Mouse (Mus musculus) forebrain, embryonic 10.5 days (tissue): ENCODE data around the gene Cntn5. TPM values are rescaled to one million over a fixed set of nuclear protein-coding genes. Genes with fewer than 3 reads are reported as not detected.

Experiments
- DNase-seq: peaks from one replicate; pipeline ENCODE4 v3.0.0-alpha.2; 2017; ENCODE audit warnings: low spot score; ENCODE audit errors: extremely low spot score
- H3K27ac ChIP-seq: fragments of 300-500 bp; sonication (generic); 2 replicates; pipeline ENCODE4 v1.5.1; 2016; ENCODE audit warnings: mild to moderate bottlenecking
- H3K27me3 ChIP-seq: fragments of 300-500 bp; sonication (generic); 2 replicates; pipeline ENCODE4 v1.6.1; 2016; ENCODE audit warnings: mild to moderate bottlenecking; ENCODE audit not compliant: poor library complexity, severe bottlenecking
- H3K36me3 ChIP-seq: fragments of 300-500 bp; sonication (generic); replicated peaks from 2 replicates; pipeline ENCODE4 v1.6.1; 2016; ENCODE audit warnings: mild to moderate bottlenecking, moderate library complexity
- H3K4me1 ChIP-seq: fragments of 300-500 bp; sonication (generic); 2 replicates; pipeline ENCODE4 v1.6.1; 2016
- H3K4me3 ChIP-seq: fragments of 300-500 bp; sonication (generic); 2 replicates; pipeline ENCODE4 v1.5.1; 2016; ENCODE audit warnings: mild to moderate bottlenecking, moderate library complexity
- H3K9me3 ChIP-seq: fragments of 300-500 bp; sonication (generic); 2 replicates; pipeline ENCODE4 v1.6.1; 2016; ENCODE audit warnings: mild to moderate bottlenecking, moderate library complexity
- WGBS: fragments of 180-500 bp; shearing (Covaris S2); methylation state at CpG from one replicate; pipeline ENCODE4 v1.1.7; 2016; 5-methylcytosine and 5-hydroxymethylcytosine counted together
- polyA plus RNA-seq: library from polyadenylated mRNA; unstranded; fragments of >200 nt; fragmentation: Nextera tagmentation; extraction: Ambion mirVana; gene quantifications from 2 replicates; pipeline ENCODE4 v1.2.1, GENCODE M21; 2016

Gene Cntn5
- polyA plus RNA-seq, 1 experiment from 2014 or later, result 0.89 TPM

DNA sequence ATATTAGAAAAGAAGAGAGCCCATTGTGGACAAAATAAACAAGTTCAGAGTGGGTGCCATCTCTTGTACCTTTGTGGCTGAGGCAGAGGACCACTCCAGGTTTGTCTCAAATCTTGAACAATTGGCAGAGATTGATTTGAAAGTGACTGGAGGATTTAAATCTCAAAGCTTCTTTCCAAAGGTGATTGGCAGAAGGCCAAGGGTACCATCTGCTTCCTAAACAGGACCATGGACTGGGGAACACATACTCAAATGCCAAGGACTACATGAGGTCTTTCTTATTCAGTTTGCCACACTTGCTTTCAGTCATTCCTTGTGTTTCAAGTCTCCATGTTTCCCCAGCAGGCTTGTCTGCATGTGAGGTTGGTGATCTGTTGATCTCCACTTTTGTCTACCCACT lies 528.3 kb downstream of the Cntn5 start:
- no peak for DNase-seq
- Histone ChIP-seq H3K4me3 (no peak overlapping the region), H3K36me3 (no peaks in the 10 kb centered on the region), H3K4me1 (no peaks in the 10 kb centered on the region), H3K27ac (no peak overlapping the region), H3K9me3 (peaks cover 10% of the 10 kb centered on the region; the same call in 1 of the 2 replicates), H3K27me3 (no peaks in the 10 kb centered on the region)

DNA sequence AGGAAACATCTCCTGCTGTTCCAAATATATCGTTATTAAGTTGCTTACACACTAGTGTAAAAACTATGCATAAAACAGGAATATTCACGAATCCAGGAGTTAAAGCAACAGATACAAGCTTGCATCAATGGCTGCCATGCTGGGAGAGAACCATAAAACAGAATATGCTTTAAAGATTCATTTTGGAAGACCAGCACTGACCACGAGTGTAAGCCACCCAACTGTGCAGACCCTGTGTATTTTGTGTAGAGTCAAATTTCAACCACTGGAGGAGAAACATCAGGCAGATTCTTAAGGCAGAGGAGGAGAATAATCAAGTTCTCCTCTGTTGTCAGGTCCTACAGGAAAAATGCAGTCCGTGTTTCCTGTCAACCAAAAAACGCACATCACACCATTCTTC lies 535.6 kb downstream of the Cntn5 start:
- no peak overlapping the region for H3K27ac ChIP-seq
- no peaks in the 10 kb centered on the region for H3K27me3 ChIP-seq
- H3K9me3 ChIP-seq, result no peaks in the 10 kb centered on the region
- no peak for DNase-seq
- no peaks in the 10 kb centered on the region for H3K36me3 ChIP-seq
- no peak overlapping the region for H3K4me3 ChIP-seq
- no peaks in the 10 kb centered on the region for H3K4me1 ChIP-seq
- 84% methylated on average over 5 of the region's 5 CpGs for WGBS

DNA sequence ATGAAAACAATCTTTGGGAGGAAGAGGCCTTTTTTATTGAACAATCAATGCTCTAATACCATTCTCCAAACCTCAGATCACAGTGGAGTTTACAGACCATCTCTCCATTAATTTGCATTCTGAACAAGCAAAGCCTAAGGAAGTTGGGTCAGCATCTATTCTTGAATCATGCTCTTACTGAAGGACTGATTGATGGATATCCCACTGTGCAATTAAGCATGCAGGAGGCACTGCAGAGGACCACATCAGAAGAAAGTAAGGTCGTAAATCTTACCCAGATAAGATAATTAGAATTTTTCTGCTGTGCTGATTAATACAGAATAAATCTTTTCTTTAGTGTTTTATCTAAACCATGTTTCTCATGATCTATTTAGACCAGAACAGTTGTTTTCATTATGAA lies 536.2 kb downstream of the Cntn5 start:
- no peaks in the 10 kb centered on the region for H3K4me1 ChIP-seq
- no peaks in the 10 kb centered on the region for H3K9me3 ChIP-seq
- no peak overlapping the region for H3K4me3 ChIP-seq
- no peak overlapping the region for H3K27ac ChIP-seq
- 55% methylated on average over 1 of the region's 1 CpGs for WGBS
- H3K36me3 ChIP-seq, result no peaks in the 10 kb centered on the region
- H3K27me3 ChIP-seq, result no peaks in the 10 kb centered on the region
- DNase-seq, result no peak

DNA sequence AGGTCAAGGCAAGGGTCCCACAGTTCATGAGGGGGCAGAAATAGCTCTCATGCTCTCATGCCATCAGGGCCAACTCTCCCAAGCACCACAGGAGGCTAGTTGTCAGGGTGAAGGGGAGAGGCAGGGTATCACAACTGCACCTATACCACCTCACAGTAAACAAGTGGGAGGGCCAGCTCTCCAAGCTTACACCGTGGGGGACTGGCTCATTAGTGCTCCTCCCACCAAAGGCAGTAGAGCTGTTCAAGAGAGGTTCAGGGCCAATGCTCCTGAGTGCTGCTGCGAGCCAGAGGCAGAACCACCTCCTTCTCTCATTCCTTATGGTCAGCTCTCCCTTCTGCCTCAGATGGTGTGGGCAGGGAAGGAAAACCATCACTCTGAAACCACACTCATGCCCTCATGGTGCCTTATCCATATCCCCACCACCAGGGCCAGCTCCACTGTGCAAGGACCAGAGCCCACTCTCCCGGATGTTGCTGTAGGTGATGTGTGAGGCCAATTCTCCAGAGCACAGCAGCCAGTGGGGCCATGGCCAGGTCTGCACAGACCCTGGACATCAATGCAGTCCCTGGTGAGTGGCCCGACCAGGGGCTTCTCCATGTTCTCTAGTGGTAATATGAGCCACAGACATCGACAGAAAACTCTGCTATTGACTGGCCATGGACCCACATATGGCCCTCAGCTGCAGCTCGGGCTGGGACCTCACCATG lies 538.2 kb downstream of the Cntn5 start:
- no peaks in the 10 kb centered on the region for H3K36me3 ChIP-seq
- H3K27me3 ChIP-seq, result no peaks in the 10 kb centered on the region
- no peaks in the 10 kb centered on the region for H3K4me1 ChIP-seq
- no peak for DNase-seq
- no peak overlapping the region for H3K4me3 ChIP-seq
- H3K9me3 ChIP-seq, result no peaks in the 10 kb centered on the region
- WGBS, result 77% methylated on average over 6 of the region's 6 CpGs
- no peak overlapping the region for H3K27ac ChIP-seq

DNA sequence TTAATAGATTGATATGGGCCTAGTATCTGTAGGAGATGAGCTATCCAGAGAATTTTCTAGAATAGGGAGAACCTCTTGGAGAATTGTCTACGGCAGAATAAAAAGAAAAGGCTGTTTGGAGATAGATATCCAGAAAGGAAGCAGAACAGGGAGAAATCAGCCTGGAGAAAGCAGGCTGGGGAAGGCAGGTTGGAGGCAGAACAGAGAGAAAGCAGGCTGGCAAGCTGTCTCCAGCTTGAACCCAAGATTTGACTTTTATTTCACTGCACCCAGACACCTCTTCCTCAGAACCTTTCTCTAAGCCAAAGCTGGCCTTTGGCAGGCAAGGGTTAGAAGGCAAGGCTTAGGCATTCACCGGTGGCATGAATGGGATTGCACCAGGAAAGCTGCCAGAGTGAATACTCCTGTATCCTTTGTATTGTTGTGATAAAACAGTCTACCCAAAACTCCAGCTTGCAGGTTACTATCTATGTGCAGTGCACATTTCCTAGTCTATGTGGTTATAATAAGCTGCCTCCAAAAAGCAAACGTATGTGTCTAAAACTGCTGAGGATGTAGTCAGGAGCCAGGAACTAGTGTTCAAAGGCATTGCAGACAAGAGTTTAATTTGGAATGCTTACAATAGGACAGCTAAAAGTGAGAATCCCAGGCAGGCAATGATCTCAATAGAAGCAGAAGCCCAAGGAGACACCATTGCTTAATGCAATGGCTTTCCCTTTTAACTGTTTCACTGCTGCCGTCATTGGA lies 553.5 kb downstream of the Cntn5 start:
- no peaks in the 10 kb centered on the region for H3K9me3 ChIP-seq
- H3K36me3 ChIP-seq, result no peaks in the 10 kb centered on the region
- no peaks in the 10 kb centered on the region for H3K4me1 ChIP-seq
- no peaks in the 10 kb centered on the region for H3K27me3 ChIP-seq
- H3K27ac ChIP-seq, result no peak overlapping the region
- no peak overlapping the region for H3K4me3 ChIP-seq
- DNase-seq, result no peak
- 86% methylated on average over 4 of the region's 4 CpGs for WGBS

DNA sequence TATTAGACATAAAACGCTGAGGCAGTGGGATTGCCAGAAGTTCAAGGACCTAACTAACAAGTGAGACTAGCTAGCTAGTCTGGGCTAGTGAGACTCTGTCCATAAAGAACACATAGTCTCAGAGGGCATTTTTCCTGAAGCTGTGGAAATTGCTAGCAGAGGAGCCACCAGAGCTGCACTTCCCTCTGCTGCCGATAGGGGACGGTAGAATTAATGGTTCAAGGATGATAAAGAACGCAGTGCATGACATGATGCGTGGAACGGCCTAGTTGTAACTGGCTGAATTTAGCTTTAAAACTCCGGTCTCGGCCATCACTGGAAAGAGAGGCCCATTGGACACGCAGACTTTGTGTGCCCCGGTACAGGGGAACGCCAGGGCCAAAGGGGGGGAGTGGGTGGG lies 555.8 kb downstream of the Cntn5 start:
- no peak for DNase-seq
- Histone ChIP-seq H3K27me3 (no peaks in the 10 kb centered on the region), H3K4me1 (no peaks in the 10 kb centered on the region), H3K27ac (no peak overlapping the region), H3K4me3 (no peak overlapping the region), H3K9me3 (no peaks in the 10 kb centered on the region), H3K36me3 (no peaks in the 10 kb centered on the region)
- WGBS, result 89% methylated on average over 11 of the region's 11 CpGs

DNA sequence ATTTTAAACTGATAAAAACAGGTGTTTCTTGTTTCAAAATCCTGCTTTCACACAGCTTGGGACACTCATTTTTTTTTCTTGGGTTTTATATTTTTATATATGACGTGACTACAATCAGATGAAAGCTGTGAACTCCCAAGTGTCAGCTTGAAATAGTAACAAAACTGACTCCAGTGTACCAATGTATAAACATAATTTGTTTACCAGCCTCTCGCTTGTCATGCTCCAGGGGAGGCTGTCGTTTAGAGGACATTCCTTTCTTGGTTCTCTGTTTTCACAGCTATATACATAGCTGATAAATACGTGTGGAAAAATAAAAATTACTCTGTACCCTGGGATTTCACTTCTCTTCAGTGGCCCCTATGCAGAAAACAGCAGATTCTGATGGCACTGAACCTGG lies 556.4 kb downstream of the Cntn5 start:
- WGBS, result 88% methylated on average over 4 of the region's 4 CpGs
- no peak overlapping the region for H3K27ac ChIP-seq

DNA sequence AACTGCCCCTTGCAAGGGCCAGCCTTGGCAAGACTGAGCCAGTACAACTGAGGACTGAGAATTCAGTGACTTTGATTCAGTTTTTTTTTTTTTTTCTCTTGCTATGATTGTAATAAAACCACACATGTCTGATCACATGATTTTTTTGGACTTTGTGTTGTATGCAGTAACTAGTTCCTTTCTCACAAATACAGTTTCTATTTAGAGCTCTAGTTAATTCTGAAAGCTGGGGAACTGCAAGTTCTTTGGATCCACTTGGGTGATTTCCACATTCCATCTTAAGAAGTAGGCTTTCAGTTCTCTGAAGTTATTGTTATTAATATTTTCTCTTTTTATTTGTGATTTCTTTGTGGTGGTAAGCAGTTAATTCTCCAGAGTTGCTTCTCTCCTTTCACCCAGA lies 563.8 kb downstream of the Cntn5 start:
- no peaks in the 10 kb centered on the region for H3K27me3 ChIP-seq
- no peaks in the 10 kb centered on the region for H3K4me1 ChIP-seq
- no peaks in the 10 kb centered on the region for H3K9me3 ChIP-seq
- no peak overlapping the region for H3K4me3 ChIP-seq
- H3K27ac ChIP-seq, result no peak overlapping the region
- no peak for DNase-seq
- H3K36me3 ChIP-seq, result no peaks in the 10 kb centered on the region

More for the DNA sequence above, 556.4 kb downstream of the Cntn5 start:
- DNase-seq, result no peak
- Histone ChIP-seq H3K4me3 (no peak overlapping the region), H3K36me3 (no peaks in the 10 kb centered on the region), H3K9me3 (no peaks in the 10 kb centered on the region), H3K27me3 (no peaks in the 10 kb centered on the region), H3K4me1 (no peaks in the 10 kb centered on the region)

DNA sequence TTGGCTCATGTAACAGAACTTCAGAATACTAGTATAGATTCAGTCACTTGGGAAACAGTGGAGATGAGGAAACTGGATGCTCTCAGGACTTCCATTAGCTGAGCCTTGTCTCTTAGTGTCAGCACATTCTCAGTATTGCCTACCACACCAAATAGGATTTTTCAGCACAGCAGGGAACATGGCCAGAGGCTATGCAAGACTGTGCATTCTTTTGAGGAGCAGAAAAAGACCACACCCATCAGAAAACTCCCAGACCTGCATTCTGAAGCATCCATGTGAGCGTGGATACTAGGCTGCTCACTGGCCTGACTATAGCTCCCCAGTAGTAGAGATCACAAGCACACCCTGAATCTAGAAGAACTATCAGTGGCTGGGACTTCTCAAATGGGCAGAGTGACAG lies 564.9 kb downstream of the Cntn5 start:
- Histone ChIP-seq H3K4me3 (no peak overlapping the region), H3K27me3 (no peaks in the 10 kb centered on the region), H3K36me3 (no peaks in the 10 kb centered on the region), H3K4me1 (no peaks in the 10 kb centered on the region), H3K9me3 (no peaks in the 10 kb centered on the region), H3K27ac (no peak overlapping the region)
- no peak for DNase-seq
- WGBS, result 52% methylated on average over 1 of the region's 1 CpGs

DNA sequence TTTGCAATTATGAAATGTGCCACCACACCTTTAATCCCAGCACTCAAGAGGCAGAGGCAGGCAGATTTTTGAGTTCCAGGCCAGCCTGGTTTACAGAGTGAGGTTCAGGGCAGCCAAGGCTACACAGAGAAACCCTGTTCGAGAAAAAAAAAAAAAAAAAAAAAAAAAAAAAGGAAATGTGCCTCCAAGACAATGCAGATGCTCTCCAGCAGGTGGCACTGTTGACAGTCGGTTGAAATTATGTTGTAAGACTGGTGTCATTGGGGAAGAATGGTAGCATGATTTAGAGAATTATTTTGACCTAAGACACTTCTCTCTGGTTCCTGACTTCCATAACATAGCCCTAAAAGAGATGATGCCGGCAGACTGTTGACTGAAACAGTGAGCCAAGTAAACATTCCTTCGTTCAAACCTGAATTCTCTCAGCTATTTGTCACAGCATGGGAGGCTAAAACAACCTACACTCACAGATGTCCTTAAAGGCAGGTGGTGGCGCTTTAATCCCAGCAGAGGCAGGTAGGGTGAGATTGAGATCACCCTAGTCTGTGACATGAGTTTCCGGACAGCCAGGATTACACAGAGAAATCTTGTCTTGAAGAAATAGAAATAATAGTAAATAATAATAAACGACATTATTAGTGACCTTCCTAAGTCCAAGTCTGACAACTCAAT lies 579.7 kb downstream of the Cntn5 start:
- DNase-seq, result peak; percentile 31
- Histone ChIP-seq H3K36me3 (no peaks in the 10 kb centered on the region), H3K9me3 (no peaks in the 10 kb centered on the region), H3K27ac (no peak overlapping the region), H3K27me3 (no peaks in the 10 kb centered on the region), H3K4me1 (no peaks in the 10 kb centered on the region), H3K4me3 (no peak overlapping the region)
- 47% methylated on average over 7 of the region's 7 CpGs for WGBS

DNA sequence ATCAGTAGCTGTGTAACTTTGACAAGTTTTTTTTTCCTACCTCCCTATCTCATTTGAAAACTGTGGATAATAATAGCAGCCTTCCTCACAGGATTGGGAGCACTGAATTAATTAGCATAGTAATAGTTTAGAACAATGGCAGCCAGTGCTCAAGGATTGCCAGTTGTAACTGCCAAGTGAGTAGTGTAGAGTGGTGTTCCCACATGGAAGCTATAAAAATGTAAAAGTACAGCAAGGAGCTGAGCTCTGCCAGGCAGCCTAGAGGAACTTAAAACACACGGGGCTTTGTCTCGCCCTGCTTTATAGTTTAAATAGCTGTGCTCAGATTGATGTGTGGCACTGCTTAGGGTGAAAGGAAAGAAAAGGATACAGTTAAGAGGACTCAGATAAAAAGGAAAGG lies 635.2 kb downstream of the Cntn5 start:
- 21% methylated on average over 2 of the region's 2 CpGs for WGBS
- no peak overlapping the region for H3K4me3 ChIP-seq
- H3K36me3 ChIP-seq, result no peaks in the 10 kb centered on the region
- H3K4me1 ChIP-seq, result peaks cover 15% of the 10 kb centered on the region
- no peaks in the 10 kb centered on the region for H3K27me3 ChIP-seq
- H3K27ac ChIP-seq, result peak overlapping the region; percentile 62
- no peak for DNase-seq
- no peaks in the 10 kb centered on the region for H3K9me3 ChIP-seq

DNA sequence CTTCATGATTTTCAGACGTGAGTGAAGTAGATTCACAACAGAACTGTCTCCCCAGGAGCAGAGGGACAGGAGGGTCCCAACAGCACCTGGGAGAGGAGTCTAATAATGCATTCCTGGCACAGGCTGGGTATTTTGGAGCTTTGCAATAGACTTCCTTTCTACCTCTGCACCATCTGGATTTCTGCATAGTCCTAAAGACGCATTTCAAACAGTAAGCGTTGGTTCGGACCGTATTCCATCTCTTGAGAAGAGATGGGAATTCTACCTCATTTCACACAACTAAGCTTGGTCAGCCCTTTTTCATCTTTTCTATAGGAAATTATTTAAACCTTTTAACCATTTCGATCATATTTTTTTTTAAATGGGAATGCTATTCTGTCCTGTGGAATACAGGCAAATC lies 635.7 kb downstream of the Cntn5 start:
- H3K36me3 ChIP-seq, result no peaks in the 10 kb centered on the region
- WGBS, result 72% methylated on average over 6 of the region's 6 CpGs

DNA sequence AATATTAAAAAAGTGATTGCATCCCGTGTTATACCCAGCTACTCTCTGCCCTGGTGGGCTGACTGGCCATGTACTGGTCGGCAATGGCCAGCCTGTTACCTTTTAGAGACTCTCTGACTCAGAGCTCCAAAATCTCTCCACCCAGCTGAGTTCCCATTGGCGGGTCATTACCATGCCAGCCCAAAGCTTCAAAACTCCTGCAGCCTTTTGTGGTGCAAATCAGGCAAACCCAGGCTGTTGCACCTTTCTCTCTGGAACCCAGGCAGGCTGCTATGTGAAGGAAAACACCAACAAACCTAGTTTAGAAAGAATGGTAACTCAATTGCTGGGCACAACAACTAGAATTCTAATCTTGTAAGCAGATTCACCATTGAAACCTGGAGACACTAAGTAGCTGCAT lies 639.0 kb downstream of the Cntn5 start:
- 44% methylated on average over 3 of the region's 3 CpGs for WGBS
- H3K4me3 ChIP-seq, result no peak overlapping the region
- H3K27me3 ChIP-seq, result no peaks in the 10 kb centered on the region
- no peak overlapping the region for H3K27ac ChIP-seq
- no peaks in the 10 kb centered on the region for H3K9me3 ChIP-seq
- H3K4me1 ChIP-seq, result peaks cover 15% of the 10 kb centered on the region
- no peak for DNase-seq
- no peaks in the 10 kb centered on the region for H3K36me3 ChIP-seq

More for the DNA sequence above, 635.7 kb downstream of the Cntn5 start:
- DNase-seq, result no peak
- Histone ChIP-seq H3K4me1 (peaks cover 15% of the 10 kb centered on the region), H3K9me3 (no peaks in the 10 kb centered on the region), H3K27ac (0 out of 2 replicates have a peak overlapping the region, but pooled peaks have one; percentile 60), H3K27me3 (no peaks in the 10 kb centered on the region), H3K4me3 (no peak overlapping the region)
